Mouse (Mus musculus) olfactory bulb, adult 2 months (tissue): Measurements from ENCODE around the gene Nipa1. TPM values are rescaled to one million over a fixed set of nuclear protein-coding genes. Genes with fewer than 3 reads are reported as not detected.

Experiments
- H3K27ac ChIP-seq: fragments of 200-500 bp; 2 replicates; pipeline ENCODE4 v1.5.1; 2012; ENCODE audit warnings: low read depth, low read length; ENCODE audit not compliant: insufficient read depth
- H3K4me1 ChIP-seq: fragments of 200-500 bp; 2 replicates; pipeline ENCODE4 v1.6.1; 2012; ENCODE audit warnings: low read length; ENCODE audit not compliant: control insufficient read depth, insufficient read depth
- H3K4me3 ChIP-seq: fragments of 200-500 bp; 2 replicates; pipeline ENCODE4 v1.5.1; 2012; ENCODE audit warnings: mild to moderate bottlenecking, low read depth, low read length, moderate library complexity; ENCODE audit not compliant: insufficient read depth
- CTCF ChIP-seq: fragments of 200-500 bp; IDR thresholded peaks from 2 replicates; pipeline ENCODE4 v1.5.1; 2012; ENCODE audit warnings: low read depth, mild to moderate bottlenecking, low read length, moderate library complexity; ENCODE audit not compliant: insufficient read depth
- POLR2A ChIP-seq: fragments of 200-500 bp; IDR thresholded peaks from 2 replicates; pipeline ENCODE4 v1.6.1; 2012; ENCODE audit warnings: mild to moderate bottlenecking, low read depth, low read length, moderate library complexity; ENCODE audit not compliant: insufficient read depth
- WGBS: fragments of 180-500 bp; shearing (Covaris S2); methylation state at CpG from one replicate; pipeline ENCODE4 v1.1.7; 2018; 5-methylcytosine and 5-hydroxymethylcytosine counted together
- polyA plus RNA-seq: library from polyadenylated mRNA; stranded (reverse); fragments of >200 nt; gene quantifications from 2 replicates; pipeline ENCODE4 v1.2.4, GENCODE M21; 2012; ENCODE audit warnings: low replicate concordance; ENCODE audit not compliant: missing spikeins, insufficient read depth, insufficient read length

Nipa1 gene
- polyA plus RNA-seq, 1 experiment, result 95.7 TPM

GRCm38 (mm10) chr7:55983107-55983506, 36.6 kb downstream of the Nipa1 start:
- no peaks in the 10 kb centered on the region for H3K4me1 ChIP-seq
- TF ChIP-seq CTCF (no peak), POLR2A (no peak)
- WGBS, result 90% methylated on average over 5 of the region's 5 CpGs
- no peak overlapping the region for H3K27ac ChIP-seq
- H3K4me3 ChIP-seq, result no peak overlapping the region

- no peak for TF ChIP-seq POLR2A
- no peak overlapping the region for H3K27ac ChIP-seq
- H3K4me1 ChIP-seq, result no peaks in the 10 kb centered on the region
- no peak overlapping the region for H3K4me3 ChIP-seq
- 92% methylated on average over 10 of the region's 10 CpGs for WGBS
These were observed 37.6 kb downstream of the Nipa1 start for GRCm38 (mm10) chr7:55982010-55982700.

GRCm38 (mm10) chr7:55981511-55981910, 38.2 kb downstream of the Nipa1 start:
- TF ChIP-seq CTCF (no peak), POLR2A (no peak)
- H3K4me3 ChIP-seq, result no peak overlapping the region
- WGBS, result 97% methylated on average over 2 of the region's 2 CpGs

GRCm38 (mm10) chr7:55974429-55974828, 45.3 kb downstream of the Nipa1 start:
- Histone ChIP-seq H3K4me1 (no peaks in the 10 kb centered on the region), H3K4me3 (no peak overlapping the region), H3K27ac (no peak overlapping the region)
- TF ChIP-seq CTCF, result no peak
- no peak for TF ChIP-seq POLR2A
- 95% methylated on average over 2 of the region's 2 CpGs for WGBS

More at GRCm38 (mm10) chr7:55981511-55981910, 38.2 kb downstream of the Nipa1 start:
- Histone ChIP-seq H3K27ac (no peak overlapping the region), H3K4me1 (no peaks in the 10 kb centered on the region)

- Histone ChIP-seq H3K4me1 (no peaks in the 10 kb centered on the region), H3K27ac (no peak overlapping the region), H3K4me3 (no peak overlapping the region)
- TF ChIP-seq POLR2A (no peak), CTCF (no peak)
- WGBS, result 75% methylated on average over 1 of the region's 1 CpGs
These were observed 50.3 kb downstream of the Nipa1 start for GRCm38 (mm10) chr7:55969415-55969814.

- TF ChIP-seq POLR2A (no peak), CTCF (no peak)
- peak overlapping the region; percentile 42 for H3K4me3 ChIP-seq
- 45% methylated on average over 16 of the region's 16 CpGs for WGBS
- H3K4me1 ChIP-seq, result no peaks in the 10 kb centered on the region
- no peak overlapping the region for H3K27ac ChIP-seq
These were observed 51.4 kb downstream of the Nipa1 start for GRCm38 (mm10) chr7:55968258-55968901.

GRCm38 (mm10) chr7:55966866-55967460, 52.8 kb downstream of the Nipa1 start:
- WGBS, result 57% methylated on average over 3 of the region's 3 CpGs
- Histone ChIP-seq H3K4me3 (no peak overlapping the region), H3K27ac (no peak overlapping the region), H3K4me1 (no peaks in the 10 kb centered on the region)
- TF ChIP-seq POLR2A (no peak), CTCF (no peak)

- Histone ChIP-seq H3K4me1 (peaks cover 2% of the 10 kb centered on the region; the same call in 1 of the 2 replicates), H3K4me3 (peak within 1 kb of the TSS; percentile 82), H3K27ac (peak within 1 kb of the TSS; percentile 69)
- TF ChIP-seq CTCF (no peak), POLR2A (peak; percentile 91)
- WGBS, result under 1% methylated on average over 70 of the region's 70 CpGs
These were observed 57.5 kb downstream of the Nipa1 start, which contains the start of gene Nipa2 for GRCm38 (mm10) chr7:55962004-55962908. Gene Nipa2 (minus strand): TSS chr7:55962476.

- WGBS, result 98% methylated on average over 1 of the region's 1 CpGs
- no peak overlapping the region for H3K4me3 ChIP-seq
- TF ChIP-seq CTCF (no peak), POLR2A (no peak)
These were observed 59.2 kb downstream of the Nipa1 start for GRCm38 (mm10) chr7:55960506-55960905.

More at GRCm38 (mm10) chr7:55960506-55960905, 59.2 kb downstream of the Nipa1 start:
- Histone ChIP-seq H3K4me1 (peaks cover 2% of the 10 kb centered on the region; the same call in 1 of the 2 replicates), H3K27ac (no peak overlapping the region)
